Mouse (Mus musculus): ENCODE measurements at regions not wholly inside any gene's neighbourhood (a gene's known extent, or its start where the extent isn't known, plus 50 kb on each side); places are given as distances from the start of the nearest gene placed in this dataset.

GRCm38 (mm10) chr14:25050674-25051251 is 408.2 kb upstream of the Zmiz1 start:
- no peak for DNase-seq (ENCODE audit: extremely low spot score, low read depth, low spot score)

- DNase-seq (ENCODE audit: extremely low spot score, low read depth, low spot score), result no peak
These were observed 406.8 kb upstream of the Zmiz1 start for GRCm38 (mm10) chr14:25052175-25052574.

- no peak for DNase-seq (ENCODE audit: extremely low spot score, low read depth, low spot score)
These were observed 399.6 kb upstream of the Zmiz1 start for GRCm38 (mm10) chr14:25059351-25059750.

GRCm38 (mm10) chr14:25060285-25060684 is 398.7 kb upstream of the Zmiz1 start:
- DNase-seq (ENCODE audit: extremely low spot score, low read depth, low spot score), result no peak

GRCm38 (mm10) chr14:25063090-25063489 is 395.9 kb upstream of the Zmiz1 start:
- no peak for DNase-seq (ENCODE audit: extremely low spot score, low read depth, low spot score)

GRCm38 (mm10) chr14:25064190-25064947 is 394.6 kb upstream of the Zmiz1 start:
- no peak for DNase-seq (ENCODE audit: extremely low spot score, low read depth, low spot score)

GRCm38 (mm10) chr14:25067435-25067834 is 391.6 kb upstream of the Zmiz1 start:
- DNase-seq (ENCODE audit: extremely low spot score, low read depth, low spot score), result no peak

- no peak for DNase-seq (ENCODE audit: extremely low spot score, low read depth, low spot score)
These were observed 390.6 kb upstream of the Zmiz1 start for GRCm38 (mm10) chr14:25068430-25068829.

- DNase-seq (ENCODE audit: extremely low spot score, low read depth, low spot score), result no peak
These were observed 385.8 kb upstream of the Zmiz1 start for GRCm38 (mm10) chr14:25073143-25073542.

GRCm38 (mm10) chr14:25074022-25074800 is 384.8 kb upstream of the Zmiz1 start:
- no peak for DNase-seq (ENCODE audit: extremely low spot score, low read depth, low spot score)

- DNase-seq (ENCODE audit: extremely low spot score, low read depth, low spot score), result no peak
These were observed 384.1 kb upstream of the Zmiz1 start for GRCm38 (mm10) chr14:25074891-25075290.

GRCm38 (mm10) chr14:25080431-25080830 is 378.6 kb upstream of the Zmiz1 start:
- DNase-seq (ENCODE audit: extremely low spot score, low read depth, low spot score), result no peak

GRCm38 (mm10) chr14:25083847-25084246 is 375.1 kb upstream of the Zmiz1 start:
- DNase-seq (ENCODE audit: extremely low spot score, low read depth, low spot score), result no peak

GRCm38 (mm10) chr14:25096786-25097185 is 362.2 kb upstream of the Zmiz1 start:
- no peak for DNase-seq (ENCODE audit: extremely low spot score, low read depth, low spot score)

GRCm38 (mm10) chr14:25105391-25105790 is 353.6 kb upstream of the Zmiz1 start:
- no peak for DNase-seq (ENCODE audit: extremely low spot score, low read depth, low spot score)

- DNase-seq (ENCODE audit: extremely low spot score, low read depth, low spot score), result no peak
These were observed 352.5 kb upstream of the Zmiz1 start for GRCm38 (mm10) chr14:25106451-25106850.

GRCm38 (mm10) chr14:25108101-25108652 is 350.8 kb upstream of the Zmiz1 start:
- DNase-seq (ENCODE audit: extremely low spot score, low read depth, low spot score), result no peak

GRCm38 (mm10) chr14:25108701-25109290 is 350.2 kb upstream of the Zmiz1 start:
- no peak for DNase-seq (ENCODE audit: extremely low spot score, low read depth, low spot score)

- no peak for DNase-seq (ENCODE audit: extremely low spot score, low read depth, low spot score)
These were observed 349.3 kb upstream of the Zmiz1 start for GRCm38 (mm10) chr14:25109691-25110090.

GRCm38 (mm10) chr14:25112832-25113231 is 346.2 kb upstream of the Zmiz1 start:
- no peak for DNase-seq (ENCODE audit: extremely low spot score, low read depth, low spot score)

- DNase-seq (ENCODE audit: extremely low spot score, low read depth, low spot score), result no peak
These were observed 345.7 kb upstream of the Zmiz1 start for GRCm38 (mm10) chr14:25113326-25113725.
